Mouse (Mus musculus): Measurements from ENCODE around the gene Gcn1l1. TPM values are rescaled to one million over a fixed set of nuclear protein-coding genes. Genes with fewer than 3 reads are reported as not detected.

Gcn1l1 gene
- total and polyA plus RNA-seq, 3 experiments = 88.2 to 123 (median 93.8) TPM

DNA sequence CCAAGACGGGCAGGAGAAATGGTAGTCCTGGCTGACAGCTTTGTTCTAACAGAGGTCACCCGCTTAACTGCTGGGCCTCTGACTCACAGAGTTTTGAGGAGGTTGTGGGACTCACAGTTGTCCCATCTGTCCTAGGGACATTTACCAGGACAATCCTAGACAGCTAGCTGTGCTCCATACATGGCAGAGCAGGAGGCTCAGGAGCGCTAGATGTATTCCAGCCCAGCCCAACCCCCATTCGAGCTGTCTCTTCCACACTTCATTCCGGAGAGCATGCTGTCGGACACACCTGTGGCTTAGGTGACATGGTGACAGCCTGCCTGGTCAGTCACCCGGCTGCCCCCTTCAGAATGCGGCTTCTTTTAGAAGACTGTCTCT, 35.7 kb upstream of the Gcn1l1 start:
- no peak overlapping the region for H3K9ac ChIP-seq (ENCODE audit: control insufficient read depth, low read depth, low read length, poor library complexity, severe bottlenecking)
- no peaks in the 10 kb centered on the region for H3K79me2 ChIP-seq (ENCODE audit: control insufficient read depth, insufficient read depth, low read length, poor library complexity)
- H3K4me3 ChIP-seq (ENCODE audit: control insufficient read depth in 1 of 2, insufficient read depth in 1 of 2, low read depth in 2 of 2, low read length in 2 of 2) = no peak overlapping the region
- DNase-seq (ENCODE audit: low read depth, low spot score) = no peak
- H3K27me3 ChIP-seq (ENCODE audit: control insufficient read depth in 1 of 2, insufficient read depth in 2 of 2, low read length in 2 of 2) = no peaks in the 10 kb centered on the region
- H3K27ac ChIP-seq (ENCODE audit: control insufficient read depth, low read depth, low read length) = no peak overlapping the region
- H3K4me1 ChIP-seq (ENCODE audit: control insufficient read depth in 1 of 2, insufficient read depth in 2 of 2, low read length in 2 of 2) = peaks cover 0 to 16% of the 10 kb centered on the region in 2 experiments; a peak in 2 of 4 replicates
- H3K36me3 ChIP-seq (ENCODE audit: control insufficient read depth in 1 of 2, insufficient read depth in 2 of 2, low read length in 2 of 2) = peaks cover 0 to 3% of the 10 kb centered on the region in 2 experiments; a peak in 1 of 4 replicates
- TF ChIP-seq MAZ (IDR thresholded peaks at IDR 0.05; ENCODE audit: low read depth, low read length) = no peak
- no peak for TF ChIP-seq ZC3H11A (IDR thresholded peaks at IDR 0.05; ENCODE audit: low read depth, low read length)
- no peak for TF ChIP-seq POLR2AphosphoS5 (IDR thresholded peaks at IDR 0.05; ENCODE audit: borderline replicate concordance, low read depth, low read length)
- no peak for TF ChIP-seq ZNF384 (IDR thresholded peaks at IDR 0.05; ENCODE audit: low read depth, low read length)
- no peak for TF ChIP-seq ETS1 (IDR thresholded peaks at IDR 0.05; ENCODE audit: low read depth, low read length)
- no peak for TF ChIP-seq CHD1 (IDR thresholded peaks at IDR 0.05; ENCODE audit: low read depth, low read length)
- TF ChIP-seq KAT2A (conservative IDR thresholded peaks at IDR 0.05; ENCODE audit: low read depth, low read length) = no peak
- H3K9me3 ChIP-seq (replicated peaks; ENCODE audit: insufficient read depth, low read length) = no peaks in the 10 kb centered on the region

DNA sequence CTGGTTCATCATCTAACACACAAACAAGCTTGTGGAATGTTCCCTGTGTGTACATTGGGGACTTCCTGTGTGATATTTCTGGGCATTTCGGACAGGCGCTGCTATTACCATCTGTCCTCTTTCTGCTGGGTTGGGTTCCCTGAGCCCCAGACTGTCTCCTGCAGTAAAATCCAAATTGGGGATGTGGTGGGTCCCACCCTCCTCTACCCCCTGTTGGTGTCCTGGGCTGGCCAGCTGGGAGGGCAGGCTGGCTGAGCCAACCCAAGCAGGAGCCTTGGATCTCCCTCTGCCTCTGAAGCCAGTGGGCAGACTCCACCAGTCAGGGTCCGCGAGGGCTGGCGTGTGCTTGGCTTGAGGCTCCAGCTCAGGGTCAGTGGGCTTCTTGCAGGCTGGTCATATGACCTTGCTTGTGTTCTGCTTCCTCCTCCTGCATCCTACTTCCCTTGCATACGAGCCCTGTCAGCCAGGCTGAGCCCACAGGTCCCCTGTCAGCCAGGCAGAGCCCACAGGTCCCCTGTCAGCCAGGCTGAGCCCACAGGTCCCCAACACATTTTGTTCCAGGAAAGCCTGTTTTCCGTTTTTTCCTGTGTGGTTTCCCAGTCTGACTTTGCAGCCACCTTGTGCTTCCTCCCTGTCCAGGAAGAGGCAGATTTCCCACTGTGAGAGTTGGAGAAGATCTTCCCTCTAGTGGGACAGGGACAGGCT, 35.2 kb upstream of the Gcn1l1 start:
- Histone ChIP-seq H3K36me3 (ENCODE audit: control insufficient read depth in 1 of 2, insufficient read depth in 2 of 2, low read length in 2 of 2) (peaks cover 0 to 5% of the 10 kb centered on the region in 2 experiments; a peak in 2 of 4 replicates), H3K9ac (ENCODE audit: control insufficient read depth, low read depth, low read length, poor library complexity, severe bottlenecking) (no peak overlapping the region), H3K4me3 (ENCODE audit: control insufficient read depth in 1 of 2, insufficient read depth in 1 of 2, low read depth in 2 of 2, low read length in 2 of 2) (no peak overlapping the region), H3K27ac (ENCODE audit: control insufficient read depth, low read depth, low read length) (no peak overlapping the region), H3K4me1 (ENCODE audit: control insufficient read depth in 1 of 2, insufficient read depth in 2 of 2, low read length in 2 of 2) (peaks cover 0 to 20% of the 10 kb centered on the region in 2 experiments; a peak in 2 of 4 replicates), H3K9me3 (replicated peaks; ENCODE audit: insufficient read depth, low read length) (no peaks in the 10 kb centered on the region), H3K79me2 (ENCODE audit: control insufficient read depth, insufficient read depth, low read length, poor library complexity) (no peaks in the 10 kb centered on the region), H3K27me3 (ENCODE audit: control insufficient read depth in 1 of 2, insufficient read depth in 2 of 2, low read length in 2 of 2) (no peaks in the 10 kb centered on the region)
- TF ChIP-seq MEF2A (IDR thresholded peaks at IDR 0.05; ENCODE audit: extremely low read depth, insufficient replicate concordance, low read depth, low read length, poor library complexity, severe bottlenecking) (no peak), KAT2A (conservative IDR thresholded peaks at IDR 0.05; ENCODE audit: low read depth, low read length) (no peak), TBP (IDR thresholded peaks at IDR 0.05; ENCODE audit: low read depth, low read length) (no peak), TAL1 (IDR thresholded peaks at IDR 0.05; ENCODE audit: low read length) (no peak), ETS1 (IDR thresholded peaks at IDR 0.05; ENCODE audit: low read depth, low read length) (no peak), ZNF384 (IDR thresholded peaks at IDR 0.05; ENCODE audit: low read depth, low read length) (no peak), GABPA (IDR thresholded peaks at IDR 0.05; ENCODE audit: low read depth, low read length) (no peak), CHD1 (IDR thresholded peaks at IDR 0.05; ENCODE audit: low read depth, low read length) (no peak), MAFK (IDR thresholded peaks at IDR 0.05; ENCODE audit: borderline replicate concordance, low read depth, low read length) (no peak)
- no peak for DNase-seq (ENCODE audit: low read depth, low spot score)

DNA sequence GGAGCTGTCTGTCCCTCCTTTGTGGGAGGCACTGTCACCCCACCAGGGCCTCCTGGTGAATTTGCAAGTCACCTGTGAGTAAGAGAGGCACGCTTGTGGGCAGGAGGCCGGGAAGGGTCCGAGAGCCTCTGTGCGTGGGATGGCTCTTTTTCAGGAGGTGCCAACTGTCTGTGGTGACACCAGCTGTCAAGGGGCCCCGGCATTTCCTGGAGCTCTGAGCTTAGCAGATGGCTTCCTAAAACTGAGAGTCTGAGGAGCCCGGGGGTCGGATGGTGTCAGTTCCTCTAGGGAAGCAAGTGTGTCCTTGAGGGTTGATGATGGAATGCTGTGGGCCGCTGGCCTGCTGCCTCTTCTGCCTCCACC, 34.6 kb upstream of the Gcn1l1 start:
- Histone ChIP-seq H3K4me1 (ENCODE audit: control insufficient read depth in 1 of 2, insufficient read depth in 2 of 2, low read length in 2 of 2) (peaks cover 0 to 26% of the 10 kb centered on the region in 2 experiments; a peak in 3 of 4 replicates), H3K9ac (ENCODE audit: control insufficient read depth, low read depth, low read length, poor library complexity, severe bottlenecking) (no peak overlapping the region), H3K4me3 (ENCODE audit: control insufficient read depth in 1 of 2, insufficient read depth in 1 of 2, low read depth in 2 of 2, low read length in 2 of 2) (no peak overlapping the region), H3K36me3 (ENCODE audit: control insufficient read depth in 1 of 2, insufficient read depth in 2 of 2, low read length in 2 of 2) (peaks cover 0 to 10% of the 10 kb centered on the region in 2 experiments; a peak in 2 of 4 replicates), H3K27ac (ENCODE audit: control insufficient read depth, low read depth, low read length) (no peak overlapping the region), H3K27me3 (ENCODE audit: control insufficient read depth in 1 of 2, insufficient read depth in 2 of 2, low read length in 2 of 2) (no peaks in the 10 kb centered on the region), H3K79me2 (ENCODE audit: control insufficient read depth, insufficient read depth, low read length, poor library complexity) (no peaks in the 10 kb centered on the region), H3K9me3 (replicated peaks; ENCODE audit: insufficient read depth, low read length) (no peaks in the 10 kb centered on the region)
- TF ChIP-seq MAFK (IDR thresholded peaks at IDR 0.05; ENCODE audit: borderline replicate concordance, low read depth, low read length) = no peak
- no peak for TF ChIP-seq SIN3A (IDR thresholded peaks at IDR 0.05; ENCODE audit: low read length)
- TF ChIP-seq TCF12 (IDR thresholded peaks at IDR 0.05; ENCODE audit: low read depth, low read length) = no peak
- TF ChIP-seq MYB (IDR thresholded peaks at IDR 0.05; ENCODE audit: low read depth, low read length) = no peak
- TF ChIP-seq ZNF384 (IDR thresholded peaks at IDR 0.05; ENCODE audit: low read depth, low read length) = no peak
- TF ChIP-seq UBTF (IDR thresholded peaks at IDR 0.05; ENCODE audit: borderline replicate concordance, insufficient read depth, low read depth, low read length) = no peak
- no peak for TF ChIP-seq BHLHE40 (IDR thresholded peaks at IDR 0.05; ENCODE audit: borderline replicate concordance, low read depth, low read length)
- no peak for TF ChIP-seq NRF1 (IDR thresholded peaks at IDR 0.05; ENCODE audit: insufficient read depth, low read depth, low read length, poor library complexity, severe bottlenecking)
- no peak for TF ChIP-seq POLR2A (IDR thresholded peaks at IDR 0.05; ENCODE audit: control insufficient read depth in 1 of 2, insufficient read depth in 1 of 2, low read depth in 1 of 2, low read length in 2 of 2, poor library complexity in 1 of 2)
- TF ChIP-seq E2F4 (IDR thresholded peaks at IDR 0.05; ENCODE audit: borderline replicate concordance, low read depth, low read length) = no peak
- TF ChIP-seq USF1 (IDR thresholded peaks at IDR 0.05; ENCODE audit: low read depth, low read length) = no peak
- no peak for TF ChIP-seq EP300 (IDR thresholded peaks at IDR 0.05; ENCODE audit: low read depth in 1 of 2, low read length in 2 of 2)
- no peak for DNase-seq (ENCODE audit: low read depth, low spot score)
